Mouse (Mus musculus): ENCODE results near the gene Dohh.

GRCm38 (mm10) chr10:81408424-81408729 is 24.1 kb downstream of the Dohh start:
- no peak for TF ChIP-seq CTCF (IDR thresholded peaks at IDR 0.05; ENCODE audit: extremely low read depth, insufficient read length, insufficient replicate concordance, low read depth, low read length)
- no peak for TF ChIP-seq POLR2A (IDR thresholded peaks at IDR 0.05; ENCODE audit: low read depth, low read length)

Measured in small intestine, adult 2 months (tissue).